Mouse (Mus musculus) stomach, embryonic 14.5 days (tissue): ENCODE data around the gene Obp2a. TPM values are rescaled to one million over a fixed set of nuclear protein-coding genes. Genes with fewer than 3 reads are reported as not detected.
A peak's percentile ranks its signal among the peaks of the same experiment; 100 is the strongest.
"Not testable (repeated sequence)": the region's sequence is repeated elsewhere in the genome, so short reads cannot be mapped to it uniquely, and the experiment has no call there.

ENCODE experiments used
- ATAC-seq: fragments of 200-750 bp; cut with Nextera tagmentation; 2 replicates; pipeline ENCODE4 v1.8.0; 2017; ENCODE audit warnings: low read depth, moderate TSS enrichment; ENCODE audit not compliant: insufficient number of reproducible peaks, insufficient read depth, low FRiP score
- H3K27ac ChIP-seq: fragments of 300-500 bp; sonication (generic); 2 replicates; pipeline ENCODE4 v1.5.1; 2014; ENCODE audit warnings: mild to moderate bottlenecking, low read length, moderate library complexity, mixed read lengths
- H3K27me3 ChIP-seq: fragments of 300-500 bp; sonication (generic); 2 replicates; pipeline ENCODE4 v1.6.1; 2014; ENCODE audit warnings: low read length, control low read depth, mixed read lengths; ENCODE audit not compliant: control insufficient read depth, insufficient read depth
- H3K36me3 ChIP-seq: fragments of 300-500 bp; sonication (generic); 2 replicates; pipeline ENCODE4 v1.6.1; 2014; ENCODE audit warnings: mild to moderate bottlenecking, control low read depth, low read length, moderate library complexity, mixed read lengths; ENCODE audit not compliant: control insufficient read depth, insufficient read depth
- H3K4me1 ChIP-seq: fragments of 300-500 bp; sonication (generic); 2 replicates; pipeline ENCODE4 v1.6.1; 2014; ENCODE audit warnings: low read length, control low read depth, mixed read lengths; ENCODE audit not compliant: control insufficient read depth, insufficient read depth
- H3K4me2 ChIP-seq: fragments of 300-500 bp; sonication (generic); replicated peaks from 2 replicates; pipeline ENCODE4 v1.6.1; 2014; ENCODE audit warnings: low read depth, low read length, control low read depth
- H3K4me3 ChIP-seq: fragments of 300-500 bp; sonication (generic); 2 replicates; pipeline ENCODE4 v1.5.1; 2014; ENCODE audit warnings: low read depth, low read length, control low read depth
- H3K9ac ChIP-seq: fragments of 300-500 bp; sonication (generic); replicated peaks from 2 replicates; pipeline ENCODE4 v1.6.1; 2014; ENCODE audit warnings: low read depth, mild to moderate bottlenecking, control low read depth, low read length, moderate library complexity, mixed read lengths
- H3K9me3 ChIP-seq: fragments of 300-500 bp; sonication (generic); 2 replicates; pipeline ENCODE4 v1.6.1; 2016; ENCODE audit warnings: low read depth, low read length, control low read depth; ENCODE audit not compliant: control insufficient read depth
- WGBS: fragments of 180-500 bp; shearing (Covaris S2); extraction: QIAGEN DNeasy Blood & Tissue Kit; methylation state at CpG from one replicate; pipeline ENCODE4 v1.1.7; 2014; 5-methylcytosine and 5-hydroxymethylcytosine counted together
- polyA plus RNA-seq: library from polyadenylated mRNA; unstranded; fragments of >200 nt; fragmentation: Nextera tagmentation; extraction: Ambion mirVana; gene quantifications from 2 replicates; pipeline ENCODE4 v1.2.1, GENCODE M21; 2014

The Obp2a gene
- polyA plus RNA-seq, 1 experiment from 2014 or later: not detected

GRCm38 (mm10) chr2:25701001-25701400 lies 1.2 kb downstream of the Obp2a start:
- H3K4me1 ChIP-seq: no peaks in the 10 kb centered on the region
- ATAC-seq: no peak
- 75% methylated on average over 5 of the region's 5 CpGs for WGBS

DNA sequence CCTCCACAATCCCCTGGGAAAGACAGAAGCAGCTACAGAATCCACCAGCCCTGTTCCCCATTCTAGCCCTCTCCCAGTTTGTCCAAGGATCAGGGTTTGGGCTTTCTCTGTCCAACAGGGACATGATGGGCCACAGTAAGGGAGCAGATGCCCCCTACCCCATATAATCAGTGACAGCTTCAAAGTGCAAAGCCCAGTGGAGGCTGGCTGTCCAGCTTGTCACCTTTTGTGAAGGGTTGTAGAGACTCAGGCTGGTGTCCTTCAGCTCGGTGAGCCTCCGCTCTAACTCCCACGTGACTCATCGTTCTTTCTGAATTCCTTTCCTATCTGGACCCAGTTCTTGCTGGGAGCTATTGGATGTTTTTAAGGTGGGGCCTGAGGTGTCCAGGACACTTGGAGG lies 3.9 kb downstream of the Obp2a start:
- no peak for ATAC-seq
- 77% methylated on average over 4 of the region's 4 CpGs for WGBS
- H3K9me3 ChIP-seq: no peaks in the 10 kb centered on the region
- 0 out of 2 replicates have a peak, but pooled peaks cover 3% of the 10 kb centered on the region for H3K36me3 ChIP-seq
- no peak overlapping the region for H3K9ac ChIP-seq
- H3K4me1 ChIP-seq: peaks cover 3% of the 10 kb centered on the region; the same call in 1 of the 2 replicates
- H3K4me2 ChIP-seq: no peak overlapping the region
- H3K27ac ChIP-seq: no peak overlapping the region
- no peak overlapping the region for H3K4me3 ChIP-seq
- H3K27me3 ChIP-seq: no peaks in the 10 kb centered on the region

More at GRCm38 (mm10) chr2:25701001-25701400, 1.2 kb downstream of the Obp2a start:
- H3K27me3 ChIP-seq: no peaks in the 10 kb centered on the region
- H3K9me3 ChIP-seq: no peaks in the 10 kb centered on the region
- H3K36me3 ChIP-seq: no peaks in the 10 kb centered on the region
- no peak overlapping the region for H3K27ac ChIP-seq
- H3K4me2 ChIP-seq: no peak overlapping the region
- no peak overlapping the region for H3K9ac ChIP-seq
- H3K4me3 ChIP-seq: no peak overlapping the region

GRCm38 (mm10) chr2:25706643-25707481 lies 7.0 kb downstream of the Obp2a start, which contains the start of gene Bmyc:
Gene Bmyc, plus strand, starts transcription at chr2:25706739.
- peak; percentile 91 for ATAC-seq
- H3K27ac ChIP-seq: peak within 1 kb of the TSS; percentile 68
- peak within 1 kb of the TSS; percentile 67 for H3K9ac ChIP-seq
- no peaks in the 10 kb centered on the region for H3K27me3 ChIP-seq
- H3K9me3 ChIP-seq: no peaks in the 10 kb centered on the region
- H3K36me3 ChIP-seq: 0 out of 2 replicates have a peak, but pooled peaks cover 3% of the 10 kb centered on the region
- peak within 1 kb of the TSS; percentile 93 for H3K4me2 ChIP-seq
- peaks cover 5% of the 10 kb centered on the region; the same call in 1 of the 2 replicates for H3K4me1 ChIP-seq
- under 1% methylated on average over 78 of the region's 78 CpGs for WGBS
- peak within 1 kb of the TSS; percentile 80 for H3K4me3 ChIP-seq

DNA sequence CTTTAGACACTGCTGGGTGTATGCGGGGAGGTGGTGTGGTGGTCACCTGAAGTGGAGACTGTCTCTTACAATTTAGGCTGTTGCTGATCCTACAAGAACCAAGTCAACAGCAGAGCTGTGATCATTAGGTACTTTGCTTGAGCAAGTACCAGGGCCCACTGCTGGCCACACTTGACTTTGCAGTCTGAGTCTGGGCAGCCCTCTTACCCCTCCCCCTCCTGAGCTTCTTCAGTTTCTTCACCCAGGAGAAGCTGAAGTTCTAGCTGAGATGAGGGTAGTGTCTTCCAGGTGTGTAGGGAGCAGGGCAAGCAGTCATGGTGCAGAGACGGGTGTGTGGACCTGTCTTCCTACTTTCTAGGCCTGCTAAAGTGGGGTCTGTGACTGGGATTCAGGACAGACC lies 8.3 kb downstream of the Obp2a start:
- H3K4me3 ChIP-seq: no peak overlapping the region

GRCm38 (mm10) chr2:25709056-25709455 lies 9.2 kb downstream of the Obp2a start:
- not testable (repeated sequence) for ATAC-seq, H3K4me1 ChIP-seq, H3K36me3 ChIP-seq, H3K9ac ChIP-seq, H3K9me3 ChIP-seq, H3K4me3 ChIP-seq, H3K27me3 ChIP-seq, H3K27ac ChIP-seq, H3K4me2 ChIP-seq
- 100% methylated on average over 1 of the region's 1 CpGs for WGBS

More for the DNA sequence above, 8.3 kb downstream of the Obp2a start:
- 76% methylated on average over 2 of the region's 2 CpGs for WGBS
- Histone ChIP-seq H3K9ac (no peak overlapping the region), H3K4me1 (peaks cover 5% of the 10 kb centered on the region; the same call in 1 of the 2 replicates), H3K36me3 (0 out of 2 replicates have a peak, but pooled peaks cover 3% of the 10 kb centered on the region), H3K27me3 (no peaks in the 10 kb centered on the region), H3K4me2 (peak overlapping the region; percentile 18; the same call in 1 of the 2 replicates), H3K9me3 (no peaks in the 10 kb centered on the region), H3K27ac (no peak overlapping the region)
- ATAC-seq: no peak; the same call in 1 of the 2 replicates

DNA sequence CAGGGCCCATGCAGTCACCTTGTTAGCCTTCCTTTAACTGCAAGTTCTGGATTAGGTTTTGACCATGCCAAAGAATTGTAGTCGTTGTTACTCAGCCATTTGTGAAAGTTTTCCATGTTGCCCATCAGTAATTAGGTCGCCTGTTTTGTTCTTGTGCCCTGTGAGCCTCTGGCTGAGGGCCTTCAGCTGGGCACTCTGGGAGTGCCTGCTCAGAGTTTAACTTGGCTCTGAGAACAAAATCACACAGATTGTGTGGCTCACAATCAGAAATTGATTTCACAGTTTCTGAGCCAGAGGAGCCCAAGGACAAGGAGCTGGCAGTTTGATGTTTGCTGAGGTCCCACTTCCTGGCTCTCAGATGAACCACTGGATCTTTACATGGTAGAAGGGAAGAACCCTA lies 9.9 kb downstream of the Obp2a start:
- not testable (repeated sequence) for ATAC-seq, H3K4me3 ChIP-seq, H3K27me3 ChIP-seq, H3K9me3 ChIP-seq, H3K9ac ChIP-seq, H3K27ac ChIP-seq, H3K36me3 ChIP-seq, H3K4me2 ChIP-seq, H3K4me1 ChIP-seq
- WGBS: 78% methylated on average over 2 of the region's 2 CpGs

DNA sequence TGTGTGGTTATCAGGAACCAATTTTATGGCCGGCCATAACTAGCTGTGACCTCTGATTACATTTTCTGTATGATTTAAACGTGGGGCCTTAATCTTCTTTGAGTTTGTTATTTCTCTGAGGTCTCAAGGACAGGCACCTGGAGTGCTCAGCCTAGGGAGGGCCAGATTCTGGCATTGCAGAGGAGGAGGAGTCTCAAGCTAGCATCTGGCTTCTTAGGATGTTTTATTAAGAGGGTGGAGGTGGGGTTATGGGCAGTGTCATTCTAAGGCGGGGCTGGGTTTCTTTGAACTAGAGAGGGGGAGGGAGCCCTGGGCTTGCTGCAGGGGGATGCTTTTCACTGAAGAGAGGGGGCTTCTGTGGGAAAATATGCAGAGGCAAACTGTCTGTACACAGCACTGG lies 11.8 kb downstream of the Obp2a start:
- H3K9ac ChIP-seq, H3K27ac ChIP-seq, H3K4me1 ChIP-seq, H3K36me3 ChIP-seq, H3K4me3 ChIP-seq, H3K9me3 ChIP-seq, ATAC-seq, H3K4me2 ChIP-seq, H3K27me3 ChIP-seq: not testable (repeated sequence)
- 7% methylated on average over 3 of the region's 3 CpGs for WGBS

GRCm38 (mm10) chr2:25717222-25717621 lies 17.4 kb downstream of the Obp2a start:
- H3K4me1 ChIP-seq: no peaks in the 10 kb centered on the region
- no peak overlapping the region for H3K4me2 ChIP-seq
- no peak overlapping the region for H3K4me3 ChIP-seq
- H3K36me3 ChIP-seq: no peaks in the 10 kb centered on the region
- ATAC-seq: no peak
- peaks cover 4% of the 10 kb centered on the region; the same call in 1 of the 2 replicates for H3K9me3 ChIP-seq
- no peaks in the 10 kb centered on the region for H3K27me3 ChIP-seq
- H3K27ac ChIP-seq: no peak overlapping the region
- no peak overlapping the region for H3K9ac ChIP-seq
